Mouse (Mus musculus): ENCODE data around the gene Fdx1l. TPM values are rescaled to one million over a fixed set of nuclear protein-coding genes. Genes with fewer than 3 reads are reported as not detected.
A peak's percentile ranks its signal among the peaks of the same experiment; 100 is the strongest.

Fdx1l gene
- total RNA-seq, 2 experiments from 2014 or later, result 70.5 to 79.7 TPM

DNA sequence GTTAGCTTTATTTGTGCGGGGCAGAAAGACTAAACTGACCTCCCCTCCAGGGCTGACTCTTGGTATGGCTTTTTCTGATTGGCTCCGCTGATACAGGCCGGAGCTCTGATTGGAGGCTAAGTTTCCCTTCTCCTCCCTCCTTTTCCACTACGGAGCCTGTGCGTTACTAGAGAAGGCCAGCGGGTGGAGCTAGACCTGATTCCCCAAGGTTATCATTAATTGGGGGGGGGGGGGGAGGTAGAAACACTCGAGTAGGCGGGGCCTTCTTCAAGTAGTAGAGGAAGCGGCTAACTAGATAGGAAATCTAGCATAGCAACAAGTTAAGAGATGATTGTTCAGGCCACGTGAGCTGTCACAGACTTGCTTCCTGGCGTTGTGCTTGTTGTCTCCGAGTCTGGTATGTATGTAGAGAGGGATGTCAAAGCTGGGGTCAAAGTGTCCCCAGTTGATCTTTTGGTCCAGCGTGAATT lies 42.6 kb downstream of the Fdx1l start:
- ATAC-seq (replicated peaks; ENCODE audit: low FRiP score, low TSS enrichment, poor library complexity, severe bottlenecking), result peak; percentile 55

GRCm38 (mm10) chr9:21030055-21030600 lies 43.3 kb downstream of the Fdx1l start:
- no peak for ATAC-seq (replicated peaks; ENCODE audit: low FRiP score, low TSS enrichment, poor library complexity, severe bottlenecking)

GRCm38 (mm10) chr9:21029291-21030054 lies 43.9 kb downstream of the Fdx1l start, which contains the start of gene Icam4:
Gene Icam4, plus strand, starts transcription at chr9:21029373.
- ATAC-seq (replicated peaks; ENCODE audit: low FRiP score, low TSS enrichment, poor library complexity, severe bottlenecking), result peak; percentile 68

GRCm38 (mm10) chr9:21028560-21029110 lies 44.8 kb downstream of the Fdx1l start:
- ATAC-seq (replicated peaks; ENCODE audit: low FRiP score, low TSS enrichment, poor library complexity, severe bottlenecking), result no peak

DNA sequence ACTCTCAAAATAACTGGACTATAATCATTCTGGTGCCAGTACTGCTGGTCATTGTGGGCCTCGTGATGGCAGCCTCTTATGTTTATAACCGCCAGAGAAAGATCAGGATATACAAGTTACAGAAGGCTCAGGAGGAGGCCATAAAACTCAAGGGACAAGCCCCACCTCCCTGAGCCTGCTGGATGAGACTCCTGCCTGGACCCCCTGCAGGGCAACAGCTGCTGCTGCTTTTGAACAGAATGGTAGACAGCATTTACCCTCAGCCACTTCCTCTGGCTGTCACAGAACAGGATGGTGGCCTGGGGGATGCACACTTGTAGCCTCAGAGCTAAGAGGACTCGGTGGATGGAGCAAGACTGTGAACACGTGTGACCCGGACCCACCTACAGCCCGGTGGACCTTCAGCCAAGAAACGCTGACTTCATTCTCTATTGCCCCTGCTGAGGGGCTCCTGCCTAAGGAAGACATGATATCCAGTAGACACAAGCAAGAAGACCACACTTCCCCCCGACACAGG lies 45.6 kb downstream of the Fdx1l start:
- ATAC-seq (replicated peaks; ENCODE audit: low FRiP score, low TSS enrichment, poor library complexity, severe bottlenecking), result no peak

GRCm38 (mm10) chr9:21026849-21027248 lies 46.6 kb downstream of the Fdx1l start:
- ATAC-seq (replicated peaks; ENCODE audit: low FRiP score, low TSS enrichment, poor library complexity, severe bottlenecking), result no peak

GRCm38 (mm10) chr9:21025258-21025810 lies 48.1 kb downstream of the Fdx1l start:
- ATAC-seq (replicated peaks; ENCODE audit: low FRiP score, low TSS enrichment, poor library complexity, severe bottlenecking), result no peak

DNA sequence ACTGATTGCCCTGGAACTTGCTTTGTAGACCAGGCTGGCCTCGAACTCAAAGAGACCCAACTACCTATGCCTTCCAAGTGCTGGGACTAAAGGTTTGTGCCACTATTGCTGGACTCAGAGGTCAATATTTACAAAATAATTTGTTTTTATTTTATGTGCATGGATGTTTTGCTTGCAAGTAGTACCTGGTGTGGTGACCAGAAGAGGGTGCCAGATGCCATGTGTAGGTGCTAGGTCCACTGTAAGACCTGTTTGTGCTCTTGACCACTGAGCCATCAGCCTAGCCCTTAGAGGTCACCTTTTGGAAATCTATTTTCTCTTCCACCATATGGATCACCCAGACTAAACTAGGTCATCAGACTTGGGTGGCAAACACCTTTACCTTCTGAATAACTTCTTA lies 50.7 kb downstream of the Fdx1l start:
- ATAC-seq (replicated peaks; ENCODE audit: low FRiP score, low TSS enrichment, poor library complexity, severe bottlenecking), result no peak

- ATAC-seq (replicated peaks; ENCODE audit: low FRiP score, low TSS enrichment, poor library complexity, severe bottlenecking), result no peak
Observed at GRCm38 (mm10) chr9:21022288-21022687, 51.1 kb downstream of the Fdx1l start.

GRCm38 (mm10) chr9:21021363-21021762 lies 52.1 kb downstream of the Fdx1l start:
- ATAC-seq (replicated peaks; ENCODE audit: low FRiP score, low TSS enrichment, poor library complexity, severe bottlenecking), result no peak

DNA sequence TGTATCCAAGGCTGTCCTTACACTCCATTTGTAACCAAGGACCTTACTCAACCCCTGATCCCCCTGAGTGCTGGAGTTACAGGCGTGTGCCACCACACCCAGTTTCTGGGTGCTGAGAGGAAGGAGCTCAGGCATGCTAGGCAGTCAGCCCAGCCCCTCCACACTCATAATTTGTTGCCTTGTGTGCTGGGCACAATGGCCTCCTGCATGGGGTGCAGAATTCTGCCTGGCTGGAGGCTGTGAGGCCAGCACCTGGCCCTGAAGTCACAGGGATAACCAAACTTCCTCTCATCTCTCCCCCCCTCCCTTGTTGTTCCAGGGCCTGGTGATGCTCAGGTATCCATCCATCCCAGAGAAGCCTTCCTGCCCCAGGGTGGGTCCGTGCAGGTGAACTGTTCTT lies 54.8 kb downstream of the Fdx1l start:
- ATAC-seq (replicated peaks; ENCODE audit: low FRiP score, low TSS enrichment, poor library complexity, severe bottlenecking), result no peak

Other genes with a start within 250 kb of the Fdx1l start
- 37.9 and 44.3 TPM in 2 replicates for gene A230050P20Rik, start 205.0 kb downstream of the Fdx1l start, total RNA-seq (2014; fragmentation: Nextera tagmentation)
- gene A230050P20Rik, start 205.0 kb downstream of the Fdx1l start, total RNA-seq (2017), result 11.9 and 24.0 TPM in 2 replicates
- gene Angptl6, start 193.9 kb downstream of the Fdx1l start, total RNA-seq (2014; fragmentation: Nextera tagmentation), result 1.1 and 2.7 TPM in 2 replicates
- 0.42 TPM in 1 of 2 replicates, not detected in the other for gene Angptl6, start 193.9 kb downstream of the Fdx1l start, total RNA-seq (2017)
- 127 and 174 TPM in 2 replicates for gene Ppan, start 185.4 kb downstream of the Fdx1l start, total RNA-seq (2014; fragmentation: Nextera tagmentation)
- 154 and 175 TPM in 2 replicates for gene Ppan, start 185.4 kb downstream of the Fdx1l start, total RNA-seq (2017)
- gene Eif3g, start 175.0 kb downstream of the Fdx1l start, total RNA-seq (2014; fragmentation: Nextera tagmentation), result 308 and 325 TPM in 2 replicates
- gene Eif3g, start 175.0 kb downstream of the Fdx1l start, total RNA-seq (2017), result 259 and 301 TPM in 2 replicates
- 163 and 192 TPM in 2 replicates for gene Dnmt1, start 113.7 kb downstream of the Fdx1l start, total RNA-seq (2014; fragmentation: Nextera tagmentation)
- 190 and 210 TPM in 2 replicates for gene Dnmt1, start 113.7 kb downstream of the Fdx1l start, total RNA-seq (2017)
- gene S1pr2, start 96.8 kb downstream of the Fdx1l start, total RNA-seq (2014; fragmentation: Nextera tagmentation), result 1.7 and 3.4 TPM in 2 replicates
- 0.46 TPM in 1 of 2 replicates, not detected in the other for gene S1pr2, start 96.8 kb downstream of the Fdx1l start, total RNA-seq (2017)
- gene Mrpl4, start 70.9 kb downstream of the Fdx1l start, total RNA-seq (2014; fragmentation: Nextera tagmentation), result 66.2 and 78.8 TPM in 2 replicates
- 23.7 and 43.3 TPM in 2 replicates for gene Mrpl4, start 70.9 kb downstream of the Fdx1l start, total RNA-seq (2017)
- 1.9 and 3.4 TPM in 2 replicates for gene Icam1, start 57.6 kb downstream of the Fdx1l start, total RNA-seq (2014; fragmentation: Nextera tagmentation)
- 3.6 TPM in 2 replicates for gene Icam1, start 57.6 kb downstream of the Fdx1l start, total RNA-seq (2017)
- gene Icam4, start 44.2 kb downstream of the Fdx1l start, total RNA-seq (2014; fragmentation: Nextera tagmentation), result 34.3 and 38.9 TPM in 2 replicates
- gene Icam4, start 44.2 kb downstream of the Fdx1l start, total RNA-seq (2017), result 16.3 and 40.0 TPM in 2 replicates
- 1.1 and 1.2 TPM in 2 replicates for gene Icam5, start 41.5 kb downstream of the Fdx1l start, total RNA-seq (2014; fragmentation: Nextera tagmentation)
- 0.05 and 0.27 TPM in 2 replicates for gene Icam5, start 41.5 kb downstream of the Fdx1l start, total RNA-seq (2017)
- 10.2 TPM in 1 of 2 replicates, not detected in the other for gene Zglp1, start 6.5 kb downstream of the Fdx1l start, total RNA-seq (2014; fragmentation: Nextera tagmentation)
- gene Zglp1, start 6.5 kb downstream of the Fdx1l start, total RNA-seq (2017), result 1.7 TPM in 1 of 2 replicates, not detected in the other
- gene Gm49373, start 518 bp downstream of the Fdx1l start, total RNA-seq (2014; fragmentation: Nextera tagmentation), result 4.5 TPM in 1 of 2 replicates, not detected in the other
- not detected in 2 replicates for gene Gm49373, start 518 bp downstream of the Fdx1l start, total RNA-seq (2017)
- 38.6 and 39.7 TPM in 2 replicates for gene Gm38431, start 18.4 kb upstream of the Fdx1l start, total RNA-seq (2014; fragmentation: Nextera tagmentation)
- 5.9 and 15.6 TPM in 2 replicates for gene Gm38431, start 18.4 kb upstream of the Fdx1l start, total RNA-seq (2017)
- gene Raver1, start 18.4 kb upstream of the Fdx1l start, total RNA-seq (2014; fragmentation: Nextera tagmentation), result 66.3 and 81.1 TPM in 2 replicates
- 12.9 and 16.8 TPM in 2 replicates for gene Raver1, start 18.4 kb upstream of the Fdx1l start, total RNA-seq (2017)
- 24.9 and 40.0 TPM in 2 replicates for gene Tyk2, start 57.6 kb upstream of the Fdx1l start, total RNA-seq (2014; fragmentation: Nextera tagmentation)
- gene Tyk2, start 57.6 kb upstream of the Fdx1l start, total RNA-seq (2017), result 13.2 and 14.4 TPM in 2 replicates
- gene Cdc37, start 76.4 kb upstream of the Fdx1l start, total RNA-seq (2014; fragmentation: Nextera tagmentation), result 182 and 193 TPM in 2 replicates
- gene Cdc37, start 76.4 kb upstream of the Fdx1l start, total RNA-seq (2017), result 385 and 442 TPM in 2 replicates
- 23.5 and 24.3 TPM in 2 replicates for gene Pde4a, start 92.1 kb upstream of the Fdx1l start, total RNA-seq (2014; fragmentation: Nextera tagmentation)
- gene Pde4a, start 92.1 kb upstream of the Fdx1l start, total RNA-seq (2017), result 2.2 and 3.8 TPM in 2 replicates
- 25.3 and 27.2 TPM in 2 replicates for gene Keap1, start 165.7 kb upstream of the Fdx1l start, total RNA-seq (2014; fragmentation: Nextera tagmentation)
- gene Keap1, start 165.7 kb upstream of the Fdx1l start, total RNA-seq (2017), result 32.7 and 39.8 TPM in 2 replicates
- gene S1pr5, start 174.8 kb upstream of the Fdx1l start, total RNA-seq (2014; fragmentation: Nextera tagmentation), result 0.59 TPM in 1 of 2 replicates, not detected in the other
- 1.1 TPM in 1 of 2 replicates, not detected in the other for gene S1pr5, start 174.8 kb upstream of the Fdx1l start, total RNA-seq (2017)
- 8.9 and 13.9 TPM in 2 replicates for gene Atg4d, start 191.7 kb upstream of the Fdx1l start, total RNA-seq (2014; fragmentation: Nextera tagmentation)
- gene Atg4d, start 191.7 kb upstream of the Fdx1l start, total RNA-seq (2017), result 11.9 and 25.7 TPM in 2 replicates
- gene Kri1, start 214.4 kb upstream of the Fdx1l start, total RNA-seq (2014; fragmentation: Nextera tagmentation), result 50.7 and 81.7 TPM in 2 replicates
- gene Kri1, start 214.4 kb upstream of the Fdx1l start, total RNA-seq (2017), result 55.3 and 86.3 TPM in 2 replicates
- gene Cdkn2d, start 217.8 kb upstream of the Fdx1l start, total RNA-seq (2014; fragmentation: Nextera tagmentation), result 5.7 and 7.4 TPM in 2 replicates
- gene Cdkn2d, start 217.8 kb upstream of the Fdx1l start, total RNA-seq (2017), result 8.5 and 11.3 TPM in 2 replicates
- gene Ap1m2, start 238.7 kb upstream of the Fdx1l start, total RNA-seq (2014; fragmentation: Nextera tagmentation), result 0.42 TPM in 1 of 2 replicates, not detected in the other
- not detected in 2 replicates for gene Ap1m2, start 238.7 kb upstream of the Fdx1l start, total RNA-seq (2017)
- gene Slc44a2, start 247.1 kb upstream of the Fdx1l start, total RNA-seq (2014; fragmentation: Nextera tagmentation), result 25.8 and 30.7 TPM in 2 replicates
- 22.6 and 23.7 TPM in 2 replicates for gene Slc44a2, start 247.1 kb upstream of the Fdx1l start, total RNA-seq (2017)